26 mouse cellular contexts compared by ENCODE assay signal in the genomic region with DNA sequence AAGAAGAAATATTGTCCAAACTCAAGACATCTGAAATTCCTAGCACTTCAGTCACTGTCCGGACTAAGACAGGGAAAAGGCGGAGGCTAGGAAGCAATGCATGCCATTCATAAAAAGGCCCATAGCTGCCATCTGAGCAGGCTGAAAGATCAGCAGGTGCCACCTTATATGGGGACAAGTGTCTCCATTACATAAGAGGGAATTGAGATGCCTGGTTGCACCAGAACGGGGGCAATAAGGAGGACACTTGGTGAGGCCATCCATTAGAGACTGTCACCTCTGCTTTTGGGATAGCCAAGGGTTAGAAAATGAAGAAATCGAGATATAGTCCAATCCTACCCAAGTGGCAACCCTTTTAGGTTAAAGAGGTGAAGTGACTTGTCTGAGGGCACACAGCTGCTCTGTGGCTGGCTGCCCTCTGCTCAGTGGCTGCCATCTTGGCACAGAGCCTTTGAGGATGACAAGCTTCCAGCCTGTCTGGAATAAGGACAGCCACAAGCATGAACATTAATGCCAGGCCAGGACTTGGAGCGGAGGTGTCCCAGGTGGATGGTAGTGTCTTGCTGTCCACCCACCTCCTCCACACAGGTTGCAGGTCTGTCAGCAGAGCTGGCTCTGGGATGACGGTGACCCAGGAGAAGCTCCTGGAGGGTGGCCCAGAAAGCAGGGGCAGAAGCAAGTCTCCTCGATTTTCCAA. TPM values are rescaled to one million over a fixed set of nuclear protein-coding genes. Genes with fewer than 3 reads are reported as not detected.
A peak's percentile ranks its signal among the peaks of the same experiment; 100 is the strongest.
DNase-seq lines count a peak whose midpoint lies in the region; ATAC-seq and TF ChIP-seq lines count a peak whose summit lies in the region.
"Had no signal": no experiment of that assay in that cellular context is flagged by ENCODE, and none has a peak within 500 bp of the region (broad histone marks: within the 10 kb centered on the region; RNA-seq: fewer than 3 reads in every experiment).

No protein-coding gene starts in this region.

- H3K27ac ChIP-seq in kidney, adult 2 months (ENCODE audit: insufficient read depth, low read depth, low read length) = no peak overlapping the region
- no peak overlapping the region for H3K27ac ChIP-seq in kidney, embryonic 14.5 days (ENCODE audit: low read depth, low read length)
- H3K27ac ChIP-seq: embryonic facial prominence, embryonic 15.5 days; forebrain, embryonic 10.5 days; heart, embryonic 10.5 days; limb, embryonic 15.5 days; midbrain, embryonic 15.5 days had no signal

- H3K4me2 ChIP-seq in kidney, embryonic 14.5 days (replicated peaks; ENCODE audit: low read depth, low read length) = no peak overlapping the region
- H3K4me2 ChIP-seq: embryonic facial prominence, embryonic 15.5 days; limb, embryonic 15.5 days; midbrain, embryonic 15.5 days had no signal

- no peaks in the 10 kb centered on the region; the same call in 1 of the 2 replicates for H3K9me3 ChIP-seq in kidney, embryonic 14.5 days (ENCODE audit: control insufficient read depth, low read length)
- H3K9me3 ChIP-seq: embryonic facial prominence, embryonic 15.5 days; forebrain, embryonic 10.5 days; heart, embryonic 10.5 days; limb, embryonic 15.5 days; midbrain, embryonic 15.5 days had no signal

- intact Hi-C loops in gastrocnemius, postnatal 14 days (cut with DNase I; ENCODE audit: low total_unique reads) = no loop called here

- no peaks in the 10 kb centered on the region for H3K4me1 ChIP-seq in kidney, adult 2 months (ENCODE audit: control insufficient read depth, insufficient read depth, low read length)
- 0 out of 2 replicates have a peak, but pooled peaks cover 2% of the 10 kb centered on the region for H3K4me1 ChIP-seq in kidney, embryonic 14.5 days (ENCODE audit: control insufficient read depth, insufficient read depth, low read length)
- H3K4me1 ChIP-seq: embryonic facial prominence, embryonic 15.5 days; forebrain, embryonic 10.5 days; heart, embryonic 10.5 days; limb, embryonic 15.5 days; midbrain, embryonic 15.5 days had no signal

- no peak overlapping the region for H3K4me3 ChIP-seq in kidney, adult 2 months (ENCODE audit: insufficient read depth, low read depth, low read length)
- H3K4me3 ChIP-seq in kidney, embryonic 14.5 days (ENCODE audit: low read length) = no peak overlapping the region
- H3K4me3 ChIP-seq: embryonic facial prominence, embryonic 15.5 days; forebrain, embryonic 10.5 days; heart, embryonic 10.5 days; limb, embryonic 15.5 days; midbrain, embryonic 15.5 days had no signal

- H3K9ac ChIP-seq in kidney, embryonic 14.5 days (ENCODE audit: low read depth, low read length) = no peak overlapping the region
- H3K9ac ChIP-seq: embryonic facial prominence, embryonic 15.5 days; limb, embryonic 15.5 days; midbrain, embryonic 15.5 days had no signal

- TF ChIP-seq CTCF in kidney, adult 2 months (conservative IDR thresholded peaks at IDR 0.05; ENCODE audit: insufficient read depth, insufficient read length, low read depth, low read length) = no peak

- peaks cover 2% of the 10 kb centered on the region; the same call in 1 of the 2 replicates for H3K36me3 ChIP-seq in kidney, adult 2 months (ENCODE audit: control insufficient read depth, insufficient read depth, low read length)
- H3K36me3 ChIP-seq in kidney, embryonic 14.5 days (ENCODE audit: control insufficient read depth, insufficient read depth, low read length) = no peaks in the 10 kb centered on the region
- H3K36me3 ChIP-seq: embryonic facial prominence, embryonic 15.5 days; forebrain, embryonic 10.5 days; heart, embryonic 10.5 days; limb, embryonic 15.5 days; midbrain, embryonic 15.5 days had no signal

- no peak for ATAC-seq in kidney, embryonic 14.5 days (ENCODE audit: low FRiP score, low TSS enrichment)
- ATAC-seq in megakaryocyte-erythroid progenitor cell, adult 5-6 weeks (replicated peaks; ENCODE audit: low FRiP score, low TSS enrichment, poor library complexity, severe bottlenecking) = no peak
- ATAC-seq: hindbrain, embryonic 16.5 days; midbrain, embryonic 15.5 days had no signal

- WGBS in kidney, adult 2 months = 85% methylated on average over 7 of the region's 7 CpGs
- 90% methylated on average over 6 of the region's 7 CpGs for WGBS in kidney, embryonic 14.5 days

- no peaks in the 10 kb centered on the region for H3K27me3 ChIP-seq in kidney, adult 2 months (replicated peaks; ENCODE audit: control insufficient read depth, insufficient read depth, low read length)
- no peaks in the 10 kb centered on the region for H3K27me3 ChIP-seq in kidney, embryonic 14.5 days (ENCODE audit: control insufficient read depth, insufficient read depth, low read length)
- H3K27me3 ChIP-seq: embryonic facial prominence, embryonic 15.5 days; limb, embryonic 15.5 days; midbrain, embryonic 15.5 days had no signal

- DNase-seq in kidney, adult 2 months = peak; percentile 35
- DNase-seq in cerebellum, adult 11-12 months = peak; percentile 75
- DNase-seq in cerebellum, adult 9-11 months = peak; percentile 80
- DNase-seq in gastrocnemius, postnatal 14 days = peak; percentile 45
- DNase-seq in embryo, embryonic 10 days (ENCODE audit: low spot score) = no peak
- DNase-seq in spleen, postnatal 4 days (ENCODE audit: low spot score in 2 of 2) = no peak
- DNase-seq: embryo, embryonic 11 days; kidney, adult 11 months; layer of hippocampus, adult 9-11 months; retina, postnatal 1 day; thymus, postnatal 4 days had no signal

- no peak for TF ChIP-seq POLR2A in kidney, adult 2 months (IDR thresholded peaks at IDR 0.05; ENCODE audit: low read depth, low read length)

RNA-seq across cellular contexts. Expression of a gene that starts 8.8 kb away (rescaled TPM):
- polyA plus RNA-seq in kidney, adult 2 months (2012; rRNA removed) = 0.20 and 0.30 TPM in 2 replicates
- polyA plus RNA-seq in kidney, embryonic 14.5 days (2014; fragmentation: Nextera tagmentation; extraction: Ambion mirVana) = not detected in 2 replicates
- not detected for total RNA-seq in gastrocnemius, postnatal 14 days (2021)
- 1.4 and 5.7 TPM in 2 replicates for total RNA-seq in megakaryocyte-erythroid progenitor cell, adult 5-6 weeks (2014; fragmentation: Nextera tagmentation)
- total RNA-seq in megakaryocyte-erythroid progenitor cell, adult 5-6 weeks (2017) = not detected in 2 replicates
- total RNA-seq: ES-E14; heart, postnatal 10 days; left cerebral cortex, postnatal 14 days had no signal
- polyA plus RNA-seq: embryonic facial prominence, embryonic 15.5 days; forebrain, embryonic 10.5 days; frontal cortex, adult 2 months; heart, embryonic 10.5 days; hindbrain, embryonic 16.5 days; lung, embryonic 16.5 days had no signal

RNA-seq across cellular contexts. Expression of a gene that starts 22.2 kb away (rescaled TPM):
- 0.16 and 0.20 TPM in 2 replicates for polyA plus RNA-seq in kidney, adult 2 months (2012; rRNA removed)
- 0.08 and 0.16 TPM in 2 replicates for polyA plus RNA-seq in kidney, embryonic 14.5 days (2014; fragmentation: Nextera tagmentation; extraction: Ambion mirVana)
- total RNA-seq in gastrocnemius, postnatal 14 days (2021) = not detected
- not detected in 2 replicates for total RNA-seq in megakaryocyte-erythroid progenitor cell, adult 5-6 weeks (2014; fragmentation: Nextera tagmentation)
- total RNA-seq in megakaryocyte-erythroid progenitor cell, adult 5-6 weeks (2017) = not detected in 2 replicates
- total RNA-seq: left cerebral cortex, postnatal 14 days; megakaryocyte progenitor cell, adult 5-6 weeks had no signal
- polyA plus RNA-seq: forebrain, embryonic 10.5 days; small intestine, adult 2 months had no signal

RNA-seq across cellular contexts. Expression of a gene that starts 34.1 kb away (rescaled TPM):
- 79.2 and 79.4 TPM in 2 replicates for polyA plus RNA-seq in kidney, adult 2 months (2012; rRNA removed)
- polyA plus RNA-seq in kidney, embryonic 14.5 days (2014; fragmentation: Nextera tagmentation; extraction: Ambion mirVana) = 161 and 169 TPM in 2 replicates
- total RNA-seq in gastrocnemius, postnatal 14 days (2021) = 10 to 100 TPM; 68.1 to 73.8 TPM
- 222 and 244 TPM in 2 replicates for total RNA-seq in megakaryocyte-erythroid progenitor cell, adult 5-6 weeks (2014; fragmentation: Nextera tagmentation)
- total RNA-seq in megakaryocyte-erythroid progenitor cell, adult 5-6 weeks (2017) = 267 and 293 TPM in 2 replicates

RNA-seq across cellular contexts. Expression of a gene that starts 34.8 kb away (rescaled TPM):
- 54.0 and 57.5 TPM in 2 replicates for polyA plus RNA-seq in kidney, adult 2 months (2012; rRNA removed)
- 89.8 and 110 TPM in 2 replicates for polyA plus RNA-seq in kidney, embryonic 14.5 days (2014; fragmentation: Nextera tagmentation; extraction: Ambion mirVana)
- total RNA-seq in gastrocnemius, postnatal 14 days (2021) = 10 to 100 TPM; 10.1 to 11.8 TPM
- total RNA-seq in megakaryocyte-erythroid progenitor cell, adult 5-6 weeks (2014; fragmentation: Nextera tagmentation) = 37.1 and 42.0 TPM in 2 replicates
- 42.4 and 58.4 TPM in 2 replicates for total RNA-seq in megakaryocyte-erythroid progenitor cell, adult 5-6 weeks (2017)

Comparison
In these comparisons a context has a peak if more than half of its experiments do, and no peak if none do; other contexts are left out.
1. DNase-seq: peak in kidney, adult 2 months (single experiment), cerebellum, adult 11-12 months (single experiment), cerebellum, adult 9-11 months (single experiment) and gastrocnemius, postnatal 14 days (single experiment); none in embryo, embryonic 10 days (single experiment) and spleen, postnatal 4 days (0 of 2).